Comparison of ENCODE assay signal across 28 mouse cellular contexts in the genomic region with DNA sequence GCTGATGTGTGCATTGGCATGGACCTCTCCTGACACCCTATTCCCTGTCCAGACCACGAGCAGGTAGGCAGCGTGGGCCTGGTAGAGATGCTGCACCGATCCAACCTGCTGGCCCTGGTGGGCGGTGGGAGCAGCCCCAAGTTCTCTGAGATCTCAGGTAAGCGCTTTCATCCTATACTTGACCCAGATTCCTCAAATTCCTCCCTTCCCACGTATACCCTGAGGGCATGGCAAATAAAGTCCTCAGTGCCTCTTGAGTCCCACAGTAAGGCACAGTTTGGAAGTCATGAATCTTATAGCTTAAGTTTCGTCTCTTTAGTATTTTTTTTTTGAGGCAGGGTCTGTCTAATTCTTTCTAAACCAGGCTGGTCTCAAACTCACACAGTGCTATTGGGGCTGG. TPM values are rescaled to one million over a fixed set of nuclear protein-coding genes. Genes with fewer than 3 reads are reported as not detected.
DNase-seq lines count a peak whose midpoint lies in the region; ATAC-seq and TF ChIP-seq lines count a peak whose summit lies in the region.
"Had no signal": no experiment of that assay in that cellular context is flagged by ENCODE, and none has a peak within 500 bp of the region (broad histone marks: within the 10 kb centered on the region; RNA-seq: fewer than 3 reads in every experiment).

No protein-coding gene starts in this region.

- H3K4me3 ChIP-seq in lung, postnatal 0 days (ENCODE audit: low read depth, low read length): peak overlapping the region; percentile 12; the same call in 1 of the 2 replicates
- no peak overlapping the region for H3K4me3 ChIP-seq in ES-Bruce4 (ENCODE audit: low read depth, low read length)
- no peak overlapping the region for H3K4me3 ChIP-seq in forebrain, embryonic 15.5 days
- H3K4me3 ChIP-seq: embryonic facial prominence, embryonic 10.5 days; embryonic facial prominence, embryonic 13.5 days; erythroblast, embryonic 14.5 days; forebrain, embryonic 12.5 days; heart, adult 2 months; heart, embryonic 10.5 days; hindbrain, embryonic 12.5 days; hindbrain, embryonic 15.5 days had no signal

- no peaks in the 10 kb centered on the region for H3K9me3 ChIP-seq in lung, postnatal 0 days (ENCODE audit: low read length)
- H3K9me3 ChIP-seq in ES-Bruce4 (replicated peaks; ENCODE audit: control insufficient read depth, insufficient read depth, low read length, poor library complexity, severe bottlenecking): no peaks in the 10 kb centered on the region
- no peaks in the 10 kb centered on the region for H3K9me3 ChIP-seq in forebrain, embryonic 15.5 days
- H3K9me3 ChIP-seq: embryonic facial prominence, embryonic 10.5 days; embryonic facial prominence, embryonic 13.5 days; forebrain, embryonic 12.5 days; heart, embryonic 10.5 days; hindbrain, embryonic 12.5 days; hindbrain, embryonic 15.5 days had no signal

- WGBS in lung, postnatal 0 days: 66% methylated on average over 7 of the region's 7 CpGs
- WGBS in forebrain, embryonic 15.5 days: 81% methylated on average over 7 of the region's 7 CpGs

- peak overlapping the region; percentile 56 for H3K4me2 ChIP-seq in lung, postnatal 0 days (replicated peaks; ENCODE audit: low read depth, low read length)
- no peak overlapping the region for H3K4me2 ChIP-seq in forebrain, embryonic 15.5 days (replicated peaks)
- H3K4me2 ChIP-seq: embryonic facial prominence, embryonic 13.5 days; forebrain, embryonic 12.5 days; hindbrain, embryonic 12.5 days; hindbrain, embryonic 15.5 days had no signal

- peak; percentile 73 for DNase-seq in lung, postnatal 0 days (ENCODE audit: low spot score)
- no peak for DNase-seq in lung, postnatal 10 days
- peak; percentile 29 for DNase-seq in R1 (ENCODE audit: low read depth, low spot score)
- no peak for DNase-seq in urinary bladder, postnatal 36 days (ENCODE audit: low spot score in 2 of 2)
- DNase-seq: adrenal gland, adult 8-10 months; adrenal gland, postnatal 25 days; cerebellum, adult 11-12 months; cerebellum, adult 8-10 months; cerebellum, postnatal 10 days; cerebellum, postnatal 36 days; embryo, embryonic 11 days; gastrocnemius, postnatal 10 days; gastrocnemius, postnatal 36 days; heart, adult 2 months had no signal

- TF ChIP-seq EP300 in lung, postnatal 0 days (IDR thresholded peaks at IDR 0.05): peak; percentile 81
- no peak for TF ChIP-seq EP300 in ES-Bruce4 (IDR thresholded peaks at IDR 0.05; ENCODE audit: insufficient read depth, low read depth, low read length)

- no peaks in the 10 kb centered on the region for H3K36me3 ChIP-seq in lung, postnatal 0 days (ENCODE audit: insufficient read depth, low read length)
- no peaks in the 10 kb centered on the region; the same call in 1 of the 2 replicates for H3K36me3 ChIP-seq in ES-Bruce4 (ENCODE audit: control insufficient read depth, insufficient read depth, low read length, poor library complexity, severe bottlenecking)
- H3K36me3 ChIP-seq in forebrain, embryonic 15.5 days: no peaks in the 10 kb centered on the region; the same call in 1 of the 2 replicates

- peak overlapping the region; percentile 97 for H3K27ac ChIP-seq in lung, postnatal 0 days (ENCODE audit: low read length)
- H3K27ac ChIP-seq in ES-Bruce4 (ENCODE audit: insufficient read depth, low read length): peak overlapping the region; percentile 98; the same call in 1 of the 2 replicates
- no peak overlapping the region for H3K27ac ChIP-seq in forebrain, embryonic 15.5 days (replicated peaks)
- H3K27ac ChIP-seq: embryonic facial prominence, embryonic 10.5 days; embryonic facial prominence, embryonic 13.5 days; forebrain, embryonic 12.5 days; heart, adult 2 months; heart, embryonic 10.5 days; hindbrain, embryonic 12.5 days; hindbrain, embryonic 15.5 days had no signal

- no peak overlapping the region for H3K9ac ChIP-seq in lung, postnatal 0 days (replicated peaks; ENCODE audit: low read depth)
- H3K9ac ChIP-seq in ES-Bruce4 (ENCODE audit: low read depth, poor library complexity, severe bottlenecking): no peak overlapping the region
- H3K9ac ChIP-seq in forebrain, embryonic 15.5 days (replicated peaks): no peak overlapping the region
- H3K9ac ChIP-seq: embryonic facial prominence, embryonic 13.5 days; forebrain, embryonic 12.5 days; hindbrain, embryonic 12.5 days; hindbrain, embryonic 15.5 days had no signal

- no peak for TF ChIP-seq POLR2A in ES-Bruce4 (IDR thresholded peaks at IDR 0.05; ENCODE audit: insufficient read depth, low read length)

- H3K4me1 ChIP-seq in lung, postnatal 0 days (ENCODE audit: insufficient read depth, low read depth, low read length): no peaks in the 10 kb centered on the region
- peaks cover 2% of the 10 kb centered on the region for H3K4me1 ChIP-seq in ES-Bruce4 (ENCODE audit: control insufficient read depth, insufficient read depth, low read length)
- peaks cover 15% of the 10 kb centered on the region for H3K4me1 ChIP-seq in forebrain, embryonic 15.5 days

- H3K27me3 ChIP-seq in lung, postnatal 0 days (replicated peaks; ENCODE audit: insufficient read depth, low read length): no peaks in the 10 kb centered on the region
- no peaks in the 10 kb centered on the region for H3K27me3 ChIP-seq in ES-Bruce4 (ENCODE audit: control insufficient read depth, insufficient read depth, low read length, poor library complexity, severe bottlenecking)
- H3K27me3 ChIP-seq in forebrain, embryonic 15.5 days: no peaks in the 10 kb centered on the region
- H3K27me3 ChIP-seq: embryonic facial prominence, embryonic 13.5 days; forebrain, embryonic 12.5 days; hindbrain, embryonic 12.5 days; hindbrain, embryonic 15.5 days had no signal

- ATAC-seq in lung, postnatal 0 days: peak; percentile 41
- no peak for ATAC-seq in forebrain, embryonic 15.5 days (replicated peaks)
- ATAC-seq: activated CD4-positive, CD25-positive, alpha-beta regulatory T cell, adult 4 months; CD4-positive, CD25-positive, alpha-beta regulatory T cell, adult 4 months; forebrain, embryonic 16.5 days had no signal

- no peak for TF ChIP-seq CTCF in lung, postnatal 0 days (IDR thresholded peaks at IDR 0.05)
- no peak for TF ChIP-seq CTCF in ES-Bruce4 (IDR thresholded peaks at IDR 0.05; ENCODE audit: low read depth, low read length)

RNA-seq across cellular contexts. Expression of a gene that starts 2.1 kb away (rescaled TPM):
- 0.64 and 2.7 TPM in 2 replicates for polyA plus RNA-seq in lung, postnatal 0 days (2015; fragmentation: Nextera tagmentation; extraction: Ambion mirVana)
- polyA plus RNA-seq in ES-Bruce4 (2011; ENCODE audit: insufficient read depth, insufficient read length, low read depth, missing spikeins): not detected in 2 replicates
- polyA plus RNA-seq in forebrain, embryonic 15.5 days (2015; fragmentation: Nextera tagmentation; extraction: Ambion mirVana): 0.84 TPM in 1 of 2 replicates, not detected in the other
- polyA plus RNA-seq: activated CD4-positive, CD25-positive, alpha-beta regulatory T cell, adult 4 months; embryonic facial prominence, embryonic 13.5 days; heart, embryonic 10.5 days; heart, embryonic 14.5 days; heart, postnatal 0 days; hindbrain, embryonic 15.5 days had no signal

RNA-seq across cellular contexts. Expression of a gene that starts 4.1 kb away (rescaled TPM):
- 18.3 and 18.8 TPM in 2 replicates for polyA plus RNA-seq in lung, postnatal 0 days (2015; fragmentation: Nextera tagmentation; extraction: Ambion mirVana)
- polyA plus RNA-seq in ES-Bruce4 (2011; ENCODE audit: insufficient read depth, insufficient read length, low read depth, missing spikeins): 53.8 and 67.7 TPM in 2 replicates
- polyA plus RNA-seq in forebrain, embryonic 15.5 days (2015; fragmentation: Nextera tagmentation; extraction: Ambion mirVana): 104 and 107 TPM in 2 replicates

RNA-seq across cellular contexts. Expression of a gene that starts 10.0 kb away (rescaled TPM):
- 202 and 222 TPM in 2 replicates for polyA plus RNA-seq in lung, postnatal 0 days (2015; fragmentation: Nextera tagmentation; extraction: Ambion mirVana)
- 44.6 and 56.8 TPM in 2 replicates for polyA plus RNA-seq in ES-Bruce4 (2011; ENCODE audit: insufficient read depth, insufficient read length, low read depth, missing spikeins)
- polyA plus RNA-seq in forebrain, embryonic 15.5 days (2015; fragmentation: Nextera tagmentation; extraction: Ambion mirVana): 38.0 and 43.1 TPM in 2 replicates

RNA-seq across cellular contexts. Expression of a gene that starts 26.6 kb away (rescaled TPM):
- 26.4 and 28.2 TPM in 2 replicates for polyA plus RNA-seq in lung, postnatal 0 days (2015; fragmentation: Nextera tagmentation; extraction: Ambion mirVana)
- 20.4 and 28.9 TPM in 2 replicates for polyA plus RNA-seq in ES-Bruce4 (2011; ENCODE audit: insufficient read depth, insufficient read length, low read depth, missing spikeins)
- polyA plus RNA-seq in forebrain, embryonic 15.5 days (2015; fragmentation: Nextera tagmentation; extraction: Ambion mirVana): 55.5 and 63.3 TPM in 2 replicates

RNA-seq across cellular contexts. Expression of a gene that starts 27.2 kb away (rescaled TPM):
- 25.9 and 26.1 TPM in 2 replicates for polyA plus RNA-seq in lung, postnatal 0 days (2015; fragmentation: Nextera tagmentation; extraction: Ambion mirVana)
- polyA plus RNA-seq in ES-Bruce4 (2011; ENCODE audit: insufficient read depth, insufficient read length, low read depth, missing spikeins): 14.7 and 17.1 TPM in 2 replicates
- polyA plus RNA-seq in forebrain, embryonic 15.5 days (2015; fragmentation: Nextera tagmentation; extraction: Ambion mirVana): 47.4 and 50.2 TPM in 2 replicates

Comparison
In these comparisons a context has a peak if more than half of its experiments do, and no peak if none do; other contexts are left out.
1. DNase-seq: peak in lung, postnatal 0 days (single experiment) and R1 (single experiment); none in lung, postnatal 10 days (single experiment) and urinary bladder, postnatal 36 days (0 of 2).